Mouse (Mus musculus) stomach, postnatal 0 days (tissue): Measurements from ENCODE around the gene Dnaic2.

Experiments
- CTCF ChIP-seq: IDR thresholded peaks from 2 replicates; pipeline ENCODE4 v1.5.1; 2016; ENCODE audit warnings: antibody characterized with exemption, low read depth, mild to moderate bottlenecking, moderate library complexity
- EP300 ChIP-seq: optimal IDR thresholded peaks from 2 replicates; pipeline ENCODE3; 2016; ENCODE audit warnings: antibody characterized with exemption

DNA sequence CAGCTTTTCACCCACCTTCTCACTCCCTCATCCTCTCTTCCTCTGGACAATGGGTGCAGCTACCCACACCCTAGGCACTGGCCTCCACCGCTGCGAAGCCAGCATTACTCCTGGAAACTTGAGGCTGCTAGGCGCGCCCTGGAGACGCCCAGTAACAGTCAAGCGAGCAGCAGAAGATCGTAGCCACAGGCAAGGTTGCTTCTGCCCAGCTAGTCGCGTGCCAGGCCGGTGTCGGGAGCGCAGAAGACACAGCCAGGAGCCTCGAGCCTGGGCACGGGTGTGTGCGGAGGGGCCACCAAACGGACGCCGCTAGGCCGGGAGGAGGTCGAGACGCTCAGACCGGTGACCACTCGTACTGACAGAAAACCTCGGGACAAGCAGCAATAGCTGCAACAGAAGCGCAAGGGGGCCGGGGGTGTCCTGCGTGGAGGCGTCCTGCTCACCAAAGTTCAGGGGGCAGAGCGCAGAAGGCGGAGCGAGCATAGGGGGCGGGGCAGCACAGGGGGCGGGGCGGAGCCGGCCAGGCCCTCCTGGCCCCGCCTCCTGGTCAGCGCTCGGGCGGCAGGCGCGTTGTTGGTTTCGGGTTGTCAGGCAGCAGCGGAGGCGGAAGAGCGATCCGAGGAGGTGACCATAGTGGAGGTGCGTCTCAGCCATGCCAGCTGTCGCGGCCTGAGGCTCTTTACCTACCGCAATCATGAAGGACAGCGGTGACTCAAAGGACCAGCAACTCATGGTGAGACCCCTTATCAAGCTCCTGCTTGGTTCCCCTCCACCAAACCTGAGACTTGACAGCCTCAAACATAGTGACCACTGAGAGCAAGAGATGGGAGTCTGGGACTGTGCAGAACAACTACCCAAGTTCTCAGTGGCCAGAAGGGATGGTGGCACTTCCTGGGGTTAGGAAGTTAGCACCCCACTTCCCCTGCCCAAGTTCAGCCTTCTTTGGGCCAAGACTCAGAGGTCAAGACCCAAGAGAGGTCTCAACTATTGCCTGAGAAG is 37.9 kb downstream of the Dnaic2 start, which contains the start of gene Kif19a:
- TF ChIP-seq CTCF (peak; percentile 5; the same call in 1 of the 2 replicates), EP300 (no peak)
